Mouse (Mus musculus) neural tube, embryonic 13.5 days (tissue): ENCODE data around the gene Nfs1. TPM values are rescaled to one million over a fixed set of nuclear protein-coding genes. Genes with fewer than 3 reads are reported as not detected.

Experiments
- ATAC-seq: fragments of 200-750 bp; cut with Nextera tagmentation; 2 replicates; pipeline ENCODE4 v1.8.0; 2017; ENCODE audit warnings: low read depth, mild to moderate bottlenecking, moderate TSS enrichment, moderate library complexity
- H3K27ac ChIP-seq: fragments of 300-500 bp; sonication (generic); replicated peaks from 2 replicates; pipeline ENCODE4 v1.5.1; 2015; ENCODE audit warnings: moderate library complexity, mild to moderate bottlenecking, inconsistent platforms
- H3K27me3 ChIP-seq: fragments of 300-500 bp; sonication (generic); 2 replicates; pipeline ENCODE4 v1.6.1; 2015; ENCODE audit warnings: mild to moderate bottlenecking, inconsistent platforms
- H3K36me3 ChIP-seq: fragments of 300-500 bp; sonication (generic); 2 replicates; pipeline ENCODE4 v1.6.1; 2015; ENCODE audit warnings: mild to moderate bottlenecking, inconsistent platforms
- H3K4me1 ChIP-seq: fragments of 300-500 bp; sonication (generic); replicated peaks from 2 replicates; pipeline ENCODE4 v1.6.1; 2015; ENCODE audit warnings: inconsistent platforms
- H3K4me2 ChIP-seq: fragments of 300-500 bp; sonication (generic); 2 replicates; pipeline ENCODE4 v1.6.1; 2015; ENCODE audit warnings: inconsistent platforms, mild to moderate bottlenecking, moderate library complexity
- H3K4me3 ChIP-seq: fragments of 300-500 bp; sonication (generic); 2 replicates; pipeline ENCODE4 v1.5.1; 2015; ENCODE audit warnings: mild to moderate bottlenecking, inconsistent platforms
- H3K9ac ChIP-seq: fragments of 300-500 bp; sonication (generic); 2 replicates; pipeline ENCODE4 v1.6.1; 2015; ENCODE audit warnings: moderate library complexity, mild to moderate bottlenecking, inconsistent platforms
- H3K9me3 ChIP-seq: fragments of 300-500 bp; sonication (generic); 2 replicates; pipeline ENCODE4 v1.6.1; 2016; ENCODE audit warnings: inconsistent platforms
- WGBS: fragments of 180-500 bp; shearing (Covaris S2); methylation state at CpG from one replicate; pipeline ENCODE4 v1.1.7; 2015; 5-methylcytosine and 5-hydroxymethylcytosine counted together
- polyA plus RNA-seq: library from polyadenylated mRNA; unstranded; fragments of >200 nt; fragmentation: Nextera tagmentation; extraction: Ambion mirVana; gene quantifications from 2 replicates; pipeline ENCODE4 v1.2.1, GENCODE M21; 2015

Nfs1 gene
- polyA plus RNA-seq, 1 experiment from 2014 or later = 31.2 TPM

- H3K9ac ChIP-seq = no peak overlapping the region
- no peak overlapping the region for H3K27ac ChIP-seq
- 85% methylated on average over 7 of the region's 7 CpGs for WGBS
- no peak overlapping the region for H3K4me2 ChIP-seq
- peaks cover 38% of the 10 kb centered on the region for H3K36me3 ChIP-seq
- no peaks in the 10 kb centered on the region for H3K27me3 ChIP-seq
- H3K4me3 ChIP-seq = no peak overlapping the region
- no peak for ATAC-seq
- H3K9me3 ChIP-seq = no peaks in the 10 kb centered on the region
- H3K4me1 ChIP-seq = peaks cover 13% of the 10 kb centered on the region
Observed at GRCm38 (mm10) chr2:156080391-156080790, 63.6 kb downstream of the Nfs1 start.

- Histone ChIP-seq H3K9me3 (no peaks in the 10 kb centered on the region), H3K4me1 (peaks cover 13% of the 10 kb centered on the region), H3K4me3 (no peak overlapping the region), H3K27ac (no peak overlapping the region), H3K4me2 (no peak overlapping the region), H3K27me3 (no peaks in the 10 kb centered on the region), H3K36me3 (peaks cover 45% of the 10 kb centered on the region), H3K9ac (no peak overlapping the region)
- WGBS = 57% methylated on average over 4 of the region's 4 CpGs
- ATAC-seq = no peak
Observed at GRCm38 (mm10) chr2:156079674-156080073, 64.3 kb downstream of the Nfs1 start.

- Histone ChIP-seq H3K9ac (no peak overlapping the region), H3K36me3 (peaks cover 50% of the 10 kb centered on the region), H3K27ac (no peak overlapping the region), H3K4me1 (peaks cover 13% of the 10 kb centered on the region), H3K4me2 (no peak overlapping the region), H3K9me3 (no peaks in the 10 kb centered on the region), H3K27me3 (no peaks in the 10 kb centered on the region), H3K4me3 (no peak overlapping the region)
- WGBS = 90% methylated on average over 8 of the region's 8 CpGs
- ATAC-seq = no peak
Observed at GRCm38 (mm10) chr2:156079183-156079560, 64.8 kb downstream of the Nfs1 start.

- ATAC-seq = no peak
- H3K27me3 ChIP-seq = no peaks in the 10 kb centered on the region
- no peak overlapping the region for H3K4me3 ChIP-seq
- no peak overlapping the region for H3K9ac ChIP-seq
- 93% methylated on average over 16 of the region's 16 CpGs for WGBS
- H3K4me2 ChIP-seq = no peak overlapping the region
- H3K36me3 ChIP-seq = peaks cover 56% of the 10 kb centered on the region
- H3K27ac ChIP-seq = no peak overlapping the region
- H3K9me3 ChIP-seq = no peaks in the 10 kb centered on the region
- H3K4me1 ChIP-seq = peaks cover 13% of the 10 kb centered on the region
Observed at GRCm38 (mm10) chr2:156078421-156079182, 65.4 kb downstream of the Nfs1 start.

GRCm38 (mm10) chr2:156077461-156077860, 66.5 kb downstream of the Nfs1 start:
- Histone ChIP-seq H3K9ac (no peak overlapping the region), H3K36me3 (peaks cover 68% of the 10 kb centered on the region), H3K27ac (no peak overlapping the region), H3K4me1 (peaks cover 10% of the 10 kb centered on the region), H3K4me3 (no peak overlapping the region), H3K4me2 (no peak overlapping the region), H3K27me3 (no peaks in the 10 kb centered on the region), H3K9me3 (no peaks in the 10 kb centered on the region)
- no peak for ATAC-seq
- 96% methylated on average over 7 of the region's 7 CpGs for WGBS

- H3K27me3 ChIP-seq = no peaks in the 10 kb centered on the region
- H3K4me1 ChIP-seq = no peaks in the 10 kb centered on the region
- no peak overlapping the region for H3K4me3 ChIP-seq
- no peak overlapping the region for H3K27ac ChIP-seq
- WGBS = 95% methylated on average over 15 of the region's 15 CpGs
- H3K36me3 ChIP-seq = peaks cover 99% of the 10 kb centered on the region
- no peak overlapping the region for H3K9ac ChIP-seq
- H3K4me2 ChIP-seq = no peak overlapping the region
- ATAC-seq = no peak
- H3K9me3 ChIP-seq = no peaks in the 10 kb centered on the region
Observed at GRCm38 (mm10) chr2:156073725-156074124, 70.3 kb downstream of the Nfs1 start.

Other genes with a start within 250 kb of the Nfs1 start
- gene Uqcc1, start 213.9 kb downstream of the Nfs1 start, polyA plus RNA-seq = 69.7 and 73.1 TPM in 2 replicates
- gene Gm15557, start 203.5 kb downstream of the Nfs1 start, polyA plus RNA-seq = not detected in 2 replicates
- 1.3 and 2.1 TPM in 2 replicates for gene Gdf5, start 198.8 kb downstream of the Nfs1 start, polyA plus RNA-seq
- 13.6 and 18.6 TPM in 2 replicates for gene Cep250, start 187.7 kb downstream of the Nfs1 start, polyA plus RNA-seq
- 2.0 and 3.4 TPM in 2 replicates for gene 6430550D23Rik, start 136.2 kb downstream of the Nfs1 start, polyA plus RNA-seq
- 341 and 372 TPM in 2 replicates for gene Ergic3, start 136.1 kb downstream of the Nfs1 start, polyA plus RNA-seq
- gene Fer1l4, start 91.2 kb downstream of the Nfs1 start, polyA plus RNA-seq = not detected in 2 replicates
- gene Spag4, start 79.0 kb downstream of the Nfs1 start, polyA plus RNA-seq = 5.6 and 6.4 TPM in 2 replicates
- 33.4 and 34.0 TPM in 2 replicates for gene Cpne1, start 32.2 kb downstream of the Nfs1 start, polyA plus RNA-seq
- gene Rbm12, start 32.2 kb downstream of the Nfs1 start, polyA plus RNA-seq = 27.7 and 27.8 TPM in 2 replicates
- 21.4 and 26.1 TPM in 2 replicates for gene Gm28036, start 17.1 kb downstream of the Nfs1 start, polyA plus RNA-seq
- gene Romo1, start 147 bp downstream of the Nfs1 start, polyA plus RNA-seq = 373 and 399 TPM in 2 replicates
- 509 and 512 TPM in 2 replicates for gene Rbm39, start 36.1 kb upstream of the Nfs1 start, polyA plus RNA-seq
- gene Phf20, start 52.3 kb upstream of the Nfs1 start, polyA plus RNA-seq = 101 and 126 TPM in 2 replicates
- 6.0 and 7.6 TPM in 2 replicates for gene Cnbd2, start 168.1 kb upstream of the Nfs1 start, polyA plus RNA-seq
- gene Scand1, start 168.5 kb upstream of the Nfs1 start, polyA plus RNA-seq = 88.6 and 105 TPM in 2 replicates